Mouse (Mus musculus): Measurements from ENCODE around the gene Gm37419. TPM values are rescaled to one million over a fixed set of nuclear protein-coding genes. Genes with fewer than 3 reads are reported as not detected.

Gm37419 gene
- polyA plus RNA-seq, 1 experiment = not detected

DNA sequence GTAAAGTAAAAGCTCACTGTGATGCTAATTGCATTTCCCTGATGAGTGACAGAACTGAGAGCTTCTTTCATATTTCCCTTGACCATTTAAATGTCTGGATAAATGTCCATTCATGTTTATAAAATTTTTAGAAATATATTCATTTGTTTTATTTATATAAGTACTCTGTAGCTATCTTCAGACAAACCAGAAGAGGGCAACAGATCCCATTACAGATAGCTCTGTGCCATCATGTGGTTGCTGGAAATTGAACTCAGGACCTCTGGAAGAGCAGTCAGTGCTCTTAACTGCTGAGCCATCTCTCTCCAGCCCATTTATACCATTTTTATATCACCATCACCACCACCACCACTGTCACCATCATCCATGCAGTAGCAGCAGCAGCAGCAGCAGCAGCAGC, 29.3 kb upstream of the Gm37419 start:
- no peak for DNase-seq (ENCODE audit: low read depth in 1 of 2, low spot score in 2 of 2)
- no peaks in the 10 kb centered on the region for H3K4me1 ChIP-seq (ENCODE audit: control insufficient read depth, insufficient read depth, insufficient read length)
- TF ChIP-seq POLR2A (IDR thresholded peaks at IDR 0.05; ENCODE audit: low read depth, low read length) (no peak), CTCF (IDR thresholded peaks at IDR 0.05; ENCODE audit: extremely low read depth, insufficient read depth, insufficient read length, insufficient replicate concordance) (no peak)
- H3K27me3 ChIP-seq (ENCODE audit: control insufficient read depth, insufficient read depth, low read length) = no peaks in the 10 kb centered on the region
- H3K36me3 ChIP-seq (ENCODE audit: control insufficient read depth, insufficient read depth, low read length) = peaks cover under 1% of the 10 kb centered on the region; the same call in 1 of the 2 replicates
- H3K4me3 ChIP-seq (ENCODE audit: extremely low read depth, insufficient read depth, insufficient read length) = no peak overlapping the region
- H3K27ac ChIP-seq (ENCODE audit: insufficient read depth, low read length) = no peak overlapping the region

GRCm38 (mm10) chr16:23962401-23962800, 25.9 kb upstream of the Gm37419 start:
- DNase-seq (ENCODE audit: low read depth in 1 of 2, low spot score in 2 of 2) = peak in 1 of 2 experiments; percentile 34
- Histone ChIP-seq H3K27me3 (ENCODE audit: control insufficient read depth, insufficient read depth, low read length) (no peaks in the 10 kb centered on the region), H3K36me3 (ENCODE audit: control insufficient read depth, insufficient read depth, low read length) (peaks cover 22% of the 10 kb centered on the region), H3K4me1 (ENCODE audit: control insufficient read depth, insufficient read depth, insufficient read length) (no peaks in the 10 kb centered on the region), H3K4me3 (ENCODE audit: extremely low read depth, insufficient read depth, insufficient read length) (no peak overlapping the region), H3K27ac (ENCODE audit: insufficient read depth, low read length) (no peak overlapping the region)
- TF ChIP-seq POLR2A (IDR thresholded peaks at IDR 0.05; ENCODE audit: low read depth, low read length) (no peak), CTCF (IDR thresholded peaks at IDR 0.05; ENCODE audit: extremely low read depth, insufficient read depth, insufficient read length, insufficient replicate concordance) (peak; percentile 45; the same call in 1 of the 2 replicates)
- WGBS = 84% methylated on average over 2 of the region's 2 CpGs

GRCm38 (mm10) chr16:23963896-23964668, 24.2 kb upstream of the Gm37419 start:
- Histone ChIP-seq H3K27ac (ENCODE audit: insufficient read depth, low read length) (no peak overlapping the region), H3K4me3 (ENCODE audit: extremely low read depth, insufficient read depth, insufficient read length) (no peak overlapping the region), H3K27me3 (ENCODE audit: control insufficient read depth, insufficient read depth, low read length) (no peaks in the 10 kb centered on the region), H3K36me3 (ENCODE audit: control insufficient read depth, insufficient read depth, low read length) (peaks cover 37% of the 10 kb centered on the region), H3K4me1 (ENCODE audit: control insufficient read depth, insufficient read depth, insufficient read length) (no peaks in the 10 kb centered on the region)
- TF ChIP-seq POLR2A (IDR thresholded peaks at IDR 0.05; ENCODE audit: low read depth, low read length) = no peak
- TF ChIP-seq CTCF (IDR thresholded peaks at IDR 0.05; ENCODE audit: extremely low read depth, insufficient read depth, insufficient read length, insufficient replicate concordance) = no peak
- DNase-seq (ENCODE audit: low read depth in 1 of 2, low spot score in 2 of 2) = no peak
- 86% methylated on average over 22 of the region's 22 CpGs for WGBS

DNA sequence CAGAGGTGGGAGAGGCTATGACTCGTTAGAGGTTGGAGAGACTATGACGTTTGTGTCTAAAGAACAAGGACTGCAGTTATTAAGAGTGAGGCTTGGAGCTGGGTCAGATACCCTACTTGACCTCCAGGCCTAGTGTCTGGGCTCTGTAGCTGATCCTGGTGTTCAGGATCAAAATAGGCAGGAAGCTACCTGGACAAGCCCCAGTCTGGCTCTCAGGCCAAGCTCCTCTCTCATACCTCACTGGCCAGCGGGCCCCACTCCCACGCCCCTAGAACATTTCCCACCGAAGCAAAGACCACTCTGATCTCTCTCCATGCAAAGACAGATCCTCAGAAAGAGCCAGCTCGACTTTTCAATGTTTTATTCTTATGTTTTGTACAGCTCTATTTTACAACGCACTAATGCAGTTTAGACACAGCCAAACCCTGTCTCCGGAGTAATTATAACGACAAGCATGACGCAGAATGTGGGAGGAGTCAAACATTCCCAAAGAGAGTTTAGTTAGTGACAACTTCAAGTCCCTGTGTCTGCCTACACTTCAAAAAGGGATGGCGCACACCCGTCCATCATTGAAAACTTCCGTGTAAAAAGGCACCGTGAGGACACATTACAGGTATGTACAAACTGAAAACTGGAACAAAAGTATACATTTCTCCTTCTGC, 23.4 kb upstream of the Gm37419 start:
- Histone ChIP-seq H3K27me3 (ENCODE audit: control insufficient read depth, insufficient read depth, low read length) (no peaks in the 10 kb centered on the region), H3K4me1 (ENCODE audit: control insufficient read depth, insufficient read depth, insufficient read length) (no peaks in the 10 kb centered on the region), H3K36me3 (ENCODE audit: control insufficient read depth, insufficient read depth, low read length) (peaks cover 44% of the 10 kb centered on the region), H3K4me3 (ENCODE audit: extremely low read depth, insufficient read depth, insufficient read length) (no peak overlapping the region), H3K27ac (ENCODE audit: insufficient read depth, low read length) (no peak overlapping the region)
- no peak for DNase-seq (ENCODE audit: low read depth in 1 of 2, low spot score in 2 of 2)
- TF ChIP-seq CTCF (IDR thresholded peaks at IDR 0.05; ENCODE audit: extremely low read depth, insufficient read depth, insufficient read length, insufficient replicate concordance) = no peak
- TF ChIP-seq POLR2A (IDR thresholded peaks at IDR 0.05; ENCODE audit: low read depth, low read length) = no peak
- WGBS = 88% methylated on average over 14 of the region's 14 CpGs

DNA sequence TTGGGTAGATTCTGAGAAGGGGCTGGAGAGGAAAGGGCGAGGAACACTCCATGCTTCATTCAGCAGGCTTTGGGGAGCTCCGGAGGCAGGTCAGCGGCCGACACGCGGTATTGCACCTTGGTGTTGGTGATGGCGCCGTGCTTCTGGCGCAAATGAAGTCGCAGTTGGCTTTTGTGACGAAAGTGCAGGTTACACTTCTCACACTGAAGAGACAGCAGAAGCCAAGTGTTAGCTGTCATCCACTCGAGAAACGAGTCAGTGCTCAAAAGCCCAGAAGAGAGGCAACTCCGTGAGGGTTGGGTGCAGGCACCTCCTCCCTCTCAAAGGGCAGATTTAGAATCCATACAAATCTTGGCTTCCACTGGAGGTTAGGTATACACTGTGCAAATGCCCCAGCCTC, 22.2 kb upstream of the Gm37419 start:
- Histone ChIP-seq H3K27ac (ENCODE audit: insufficient read depth, low read length) (no peak overlapping the region), H3K36me3 (ENCODE audit: control insufficient read depth, insufficient read depth, low read length) (peaks cover 55% of the 10 kb centered on the region), H3K4me3 (ENCODE audit: extremely low read depth, insufficient read depth, insufficient read length) (no peak overlapping the region), H3K27me3 (ENCODE audit: control insufficient read depth, insufficient read depth, low read length) (no peaks in the 10 kb centered on the region), H3K4me1 (ENCODE audit: control insufficient read depth, insufficient read depth, insufficient read length) (no peaks in the 10 kb centered on the region)
- TF ChIP-seq CTCF (IDR thresholded peaks at IDR 0.05; ENCODE audit: extremely low read depth, insufficient read depth, insufficient read length, insufficient replicate concordance) = no peak
- no peak for TF ChIP-seq POLR2A (IDR thresholded peaks at IDR 0.05; ENCODE audit: low read depth, low read length)
- no peak for DNase-seq (ENCODE audit: low read depth in 1 of 2, low spot score in 2 of 2)
- WGBS = 94% methylated on average over 14 of the region's 14 CpGs

DNA sequence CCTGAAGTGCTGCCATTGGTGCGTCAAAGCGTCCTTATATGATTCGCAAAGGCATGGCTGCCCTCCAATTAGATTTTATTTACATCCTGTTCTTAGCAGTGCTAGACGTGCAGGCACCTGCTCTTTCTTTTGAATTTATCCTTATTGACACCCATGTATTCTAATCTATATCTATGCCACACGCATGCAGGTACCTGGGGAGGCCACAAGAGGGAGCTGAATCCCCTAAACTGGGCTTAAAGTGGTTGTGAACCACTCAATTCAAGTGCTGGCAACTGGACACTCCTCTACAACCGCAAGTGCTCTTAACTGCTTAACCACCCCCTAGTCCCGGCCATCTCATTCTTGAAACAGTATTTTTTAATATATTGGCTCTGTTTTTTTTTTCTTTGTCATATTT, 21.0 kb upstream of the Gm37419 start:
- Histone ChIP-seq H3K27ac (ENCODE audit: insufficient read depth, low read length) (no peak overlapping the region), H3K4me3 (ENCODE audit: extremely low read depth, insufficient read depth, insufficient read length) (no peak overlapping the region), H3K27me3 (ENCODE audit: control insufficient read depth, insufficient read depth, low read length) (no peaks in the 10 kb centered on the region), H3K36me3 (ENCODE audit: control insufficient read depth, insufficient read depth, low read length) (peaks cover 65% of the 10 kb centered on the region), H3K4me1 (ENCODE audit: control insufficient read depth, insufficient read depth, insufficient read length) (no peaks in the 10 kb centered on the region)
- no peak for TF ChIP-seq POLR2A (IDR thresholded peaks at IDR 0.05; ENCODE audit: low read depth, low read length)
- TF ChIP-seq CTCF (IDR thresholded peaks at IDR 0.05; ENCODE audit: extremely low read depth, insufficient read depth, insufficient read length, insufficient replicate concordance) = peak; percentile 39; the same call in 1 of the 2 replicates
- DNase-seq (ENCODE audit: low read depth in 1 of 2, low spot score in 2 of 2) = no peak
- WGBS = 82% methylated on average over 7 of the region's 7 CpGs

DNA sequence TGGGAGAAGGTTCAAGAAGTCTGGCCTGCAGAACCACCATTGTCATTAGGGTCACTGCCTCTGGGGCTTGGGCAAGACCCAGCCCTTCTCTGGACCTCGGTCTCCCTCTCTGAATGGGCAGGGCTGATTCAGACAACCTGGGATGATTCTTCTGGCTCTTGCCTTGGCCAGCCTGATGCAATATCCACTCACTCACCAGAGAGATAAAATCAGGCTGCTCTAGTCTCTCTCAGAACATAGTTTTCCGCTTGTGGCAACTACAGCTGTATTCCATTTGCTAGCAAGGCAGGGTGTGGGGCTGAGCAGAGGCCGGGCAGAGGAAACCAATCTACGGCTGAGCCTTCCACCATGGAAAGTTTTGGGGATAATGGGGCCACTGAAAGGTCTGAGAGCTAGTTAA, 19.4 kb upstream of the Gm37419 start:
- no peak overlapping the region for H3K27ac ChIP-seq (ENCODE audit: insufficient read depth, low read length)
- DNase-seq (ENCODE audit: low read depth in 1 of 2, low spot score in 2 of 2) = no peak
- H3K27me3 ChIP-seq (ENCODE audit: control insufficient read depth, insufficient read depth, low read length) = no peaks in the 10 kb centered on the region
- no peaks in the 10 kb centered on the region for H3K4me1 ChIP-seq (ENCODE audit: control insufficient read depth, insufficient read depth, insufficient read length)
- 89% methylated on average over 4 of the region's 4 CpGs for WGBS
- TF ChIP-seq POLR2A (IDR thresholded peaks at IDR 0.05; ENCODE audit: low read depth, low read length) = no peak
- TF ChIP-seq CTCF (IDR thresholded peaks at IDR 0.05; ENCODE audit: extremely low read depth, insufficient read depth, insufficient read length, insufficient replicate concordance) = no peak
- no peak overlapping the region for H3K4me3 ChIP-seq (ENCODE audit: extremely low read depth, insufficient read depth, insufficient read length)
- H3K36me3 ChIP-seq (ENCODE audit: control insufficient read depth, insufficient read depth, low read length) = peaks cover 80% of the 10 kb centered on the region
